Mouse (Mus musculus) spleen, adult 2 months (tissue): ENCODE measurements at regions not wholly inside any gene's neighbourhood (a gene's known extent, or its start where the extent isn't known, plus 50 kb on each side); places are given as distances from the start of the nearest gene placed in this dataset.

Source experiments
- CTCF ChIP-seq: fragments of 200-500 bp; IDR thresholded peaks from 2 replicates; pipeline ENCODE4 v1.5.1; 2011; ENCODE audit warnings: mild to moderate bottlenecking, inconsistent platforms; ENCODE audit not compliant: insufficient read depth, insufficient read length, insufficient replicate concordance; ENCODE audit errors: extremely low read depth
- POLR2A ChIP-seq: fragments of 200-500 bp; IDR thresholded peaks from 2 replicates; pipeline ENCODE4 v1.6.1; 2011; ENCODE audit warnings: low read depth, low read length, inconsistent platforms

DNA sequence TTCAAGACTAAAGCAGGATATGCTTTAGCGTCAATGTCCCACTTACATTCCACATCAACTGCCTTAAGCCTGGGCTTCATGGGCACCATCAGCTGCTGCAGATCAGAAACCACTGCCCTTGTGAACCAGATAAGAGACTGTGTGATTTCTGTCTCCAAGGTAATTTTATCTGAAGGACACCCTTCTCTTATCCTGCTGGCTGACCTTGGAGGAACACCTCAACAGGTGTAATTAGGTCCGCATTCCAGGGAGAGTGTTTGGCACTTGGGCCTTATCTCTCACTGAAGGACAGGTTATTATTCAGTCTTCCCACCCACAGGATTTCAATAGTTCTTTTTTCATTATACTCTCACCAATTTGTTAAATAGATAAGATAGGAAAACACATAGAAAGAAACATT lies 583.1 kb upstream of the Kdm8 start:
- no peak for TF ChIP-seq POLR2A
- no peak for TF ChIP-seq CTCF
